Mouse (Mus musculus): ENCODE measurements around the gene Nsd1. TPM values are rescaled to one million over a fixed set of nuclear protein-coding genes. Genes with fewer than 3 reads are reported as not detected.

The Nsd1 gene
- 20.2 and 25.4 TPM in 2 replicates for polyA plus RNA-seq (2012; rRNA removed)

GRCm38 (mm10) chr13:55209649-55210192 is at the start of gene Nsd1:
Nsd1 (plus strand) TSS chr13:55209782.

GRCm38 (mm10) chr13:55319931-55320533 is 110.5 kb downstream of the Nsd1 start, which contains the start of gene Prelid1:
Prelid1 (plus strand) TSS chr13:55320500.

GRCm38 (mm10) chr13:55321434-55322129 is 112.0 kb downstream of the Nsd1 start, which contains the start of gene Rab24:
Rab24 (minus strand) TSS chr13:55321946.

GRCm38 (mm10) chr13:55329683-55330566 is 120.3 kb downstream of the Nsd1 start, which contains the start of gene Mxd3:
Mxd3 (minus strand) TSS chr13:55329823.

GRCm38 (mm10) chr13:55362453-55363060 is 153.0 kb downstream of the Nsd1 start, which contains the start of gene Lman2:
Lman2 (minus strand) TSS chr13:55362783.

Other genes starting within 250 kb of the Nsd1 start
- 3.6 and 4.2 TPM in 2 replicates for gene Hk3, start 188.4 kb upstream of the Nsd1 start, polyA plus RNA-seq (2012; rRNA removed)
- 2.4 and 3.2 TPM in 2 replicates for gene Uimc1, start 109.5 kb upstream of the Nsd1 start, polyA plus RNA-seq (2012; rRNA removed)
- gene Zfp346, start 104.5 kb upstream of the Nsd1 start, polyA plus RNA-seq (2012; rRNA removed) = 21.1 and 25.1 TPM in 2 replicates
- gene Gm17617, start 76.2 kb upstream of the Nsd1 start, polyA plus RNA-seq (2012; rRNA removed) = not detected in 2 replicates
- gene Fgfr4, start 57.1 kb upstream of the Nsd1 start, polyA plus RNA-seq (2012; rRNA removed) = 13.0 and 15.3 TPM in 2 replicates
- gene Prelid1, start 110.7 kb downstream of the Nsd1 start, polyA plus RNA-seq (2012; rRNA removed) = 323 and 337 TPM in 2 replicates
- gene Rab24, start 112.2 kb downstream of the Nsd1 start, polyA plus RNA-seq (2012; rRNA removed) = 90.5 and 92.6 TPM in 2 replicates
- gene Mxd3, start 120.0 kb downstream of the Nsd1 start, polyA plus RNA-seq (2012; rRNA removed) = 16.3 and 21.3 TPM in 2 replicates
- 133 and 142 TPM in 2 replicates for gene Lman2, start 153.0 kb downstream of the Nsd1 start, polyA plus RNA-seq (2012; rRNA removed)
- gene Rgs14, start 159.9 kb downstream of the Nsd1 start, polyA plus RNA-seq (2012; rRNA removed) = 2.6 and 3.3 TPM in 2 replicates
- gene Slc34a1, start 188.4 kb downstream of the Nsd1 start, polyA plus RNA-seq (2012; rRNA removed) = 0.08 and 0.53 TPM in 2 replicates
- not detected in 2 replicates for gene Pfn3, start 205.4 kb downstream of the Nsd1 start, polyA plus RNA-seq (2012; rRNA removed)
- gene F12, start 217.0 kb downstream of the Nsd1 start, polyA plus RNA-seq (2012; rRNA removed) = 0.23 and 1.3 TPM in 2 replicates
- gene Grk6, start 235.3 kb downstream of the Nsd1 start, polyA plus RNA-seq (2012; rRNA removed) = 61.2 and 61.5 TPM in 2 replicates

Data from ovary, adult 2 months (tissue).